Mouse (Mus musculus): Measurements from ENCODE around the gene Cbx8. TPM values are rescaled to one million over a fixed set of nuclear protein-coding genes. Genes with fewer than 3 reads are reported as not detected.

Gene Cbx8
- polyA plus RNA-seq, 1 experiment from 2014 or later: 13.0 TPM

GRCm38 (mm10) chr11:119000877-119001276 lies 39.9 kb downstream of the Cbx8 start:
- Histone ChIP-seq H3K9me3 (no peaks in the 10 kb centered on the region), H3K27ac (no peak overlapping the region), H3K27me3 (ENCODE audit: insufficient read depth, poor library complexity, severe bottlenecking) (peaks cover 60% of the 10 kb centered on the region), H3K4me3 (no peak overlapping the region), H3K4me1 (replicated peaks) (peaks cover 26% of the 10 kb centered on the region), H3K36me3 (no peaks in the 10 kb centered on the region)
- no peak for DNase-seq (ENCODE audit: low spot score)
- WGBS: 78% methylated on average over 2 of the region's 2 CpGs

DNA sequence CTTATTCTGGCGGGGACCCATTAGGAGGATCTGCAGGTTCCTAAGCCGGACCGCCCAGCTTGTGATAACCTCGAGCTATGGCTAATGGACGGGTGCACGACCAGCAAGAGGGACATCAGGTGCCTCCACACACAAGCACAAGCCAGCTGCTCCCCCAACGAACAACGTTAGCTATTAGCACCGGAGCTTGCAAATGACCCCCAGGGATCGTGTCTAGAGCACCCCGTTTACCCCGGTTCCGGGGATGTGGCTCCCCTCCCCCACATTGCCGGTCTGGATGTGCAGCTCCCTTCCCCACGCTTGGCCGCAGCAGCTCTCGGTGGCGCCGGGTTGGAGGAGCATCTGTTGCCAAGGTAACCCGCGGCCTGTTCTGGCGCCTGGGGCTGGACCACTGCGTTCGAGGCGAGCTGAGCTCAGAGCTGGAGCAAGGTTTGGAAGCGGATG lies 41.4 kb downstream of the Cbx8 start:
- 4% methylated on average over 26 of the region's 26 CpGs for WGBS
- peak; percentile 78 for DNase-seq (ENCODE audit: low spot score)
- no peaks in the 10 kb centered on the region for H3K9me3 ChIP-seq
- H3K27me3 ChIP-seq (ENCODE audit: insufficient read depth, poor library complexity, severe bottlenecking): peaks cover 67% of the 10 kb centered on the region
- peak overlapping the region; percentile 73 for H3K27ac ChIP-seq
- H3K36me3 ChIP-seq: no peaks in the 10 kb centered on the region
- peaks cover 41% of the 10 kb centered on the region for H3K4me1 ChIP-seq (replicated peaks)
- peak overlapping the region; percentile 43 for H3K4me3 ChIP-seq

DNA sequence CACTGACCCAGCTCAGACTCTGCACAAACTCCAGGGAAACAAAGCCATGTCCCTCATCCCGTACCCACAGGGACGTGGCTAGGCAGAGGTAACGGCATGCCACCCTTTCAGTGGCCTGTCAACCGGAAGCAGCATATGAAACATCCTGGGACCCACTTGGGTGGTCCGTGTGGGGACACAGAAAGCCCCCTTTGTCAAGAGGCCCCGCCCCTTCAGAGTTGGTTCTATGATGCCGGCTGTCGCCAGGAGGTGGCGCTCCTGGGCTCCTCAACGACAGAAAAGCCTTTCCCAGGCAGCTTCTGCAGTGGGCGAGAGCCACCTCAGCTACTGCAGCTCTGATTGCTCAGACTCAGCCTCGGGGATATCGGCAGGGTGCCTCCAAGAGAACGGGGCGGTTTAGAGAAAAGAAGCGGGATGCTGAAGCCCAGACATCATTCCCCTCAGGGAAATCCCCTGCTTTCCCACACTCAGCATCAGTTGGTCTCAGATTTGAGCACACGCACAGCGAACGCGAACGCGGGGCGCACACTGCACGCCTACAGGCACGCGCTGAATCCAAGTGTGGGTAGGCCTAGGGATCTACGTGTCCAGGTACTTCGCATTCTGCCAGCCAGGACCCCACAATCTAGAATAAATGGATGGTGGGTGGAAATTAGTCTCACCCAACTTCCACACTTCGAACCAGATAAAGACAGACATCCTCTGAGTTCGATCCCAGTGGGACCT lies 42.1 kb downstream of the Cbx8 start:
- DNase-seq (ENCODE audit: low spot score): peak; percentile 97
- WGBS: 8% methylated on average over 30 of the region's 30 CpGs
- peaks cover 47% of the 10 kb centered on the region for H3K4me1 ChIP-seq (replicated peaks)
- H3K36me3 ChIP-seq: no peaks in the 10 kb centered on the region
- H3K27ac ChIP-seq: peak overlapping the region; percentile 76
- H3K9me3 ChIP-seq: no peaks in the 10 kb centered on the region
- peak overlapping the region; percentile 43 for H3K4me3 ChIP-seq
- peaks cover 71% of the 10 kb centered on the region for H3K27me3 ChIP-seq (ENCODE audit: insufficient read depth, poor library complexity, severe bottlenecking)

GRCm38 (mm10) chr11:118997182-118997581 lies 43.6 kb downstream of the Cbx8 start:
- H3K36me3 ChIP-seq: no peaks in the 10 kb centered on the region
- H3K27me3 ChIP-seq (ENCODE audit: insufficient read depth, poor library complexity, severe bottlenecking): peaks cover 67% of the 10 kb centered on the region
- whole genome bisulfite sequencing: 79% methylated on average over 3 of the region's 3 CpGs
- DNase-seq (ENCODE audit: low spot score): no peak
- no peaks in the 10 kb centered on the region for H3K9me3 ChIP-seq
- peaks cover 53% of the 10 kb centered on the region for H3K4me1 ChIP-seq (replicated peaks)
- no peak overlapping the region for H3K27ac ChIP-seq
- H3K4me3 ChIP-seq: no peak overlapping the region

- H3K27me3 ChIP-seq (ENCODE audit: insufficient read depth, poor library complexity, severe bottlenecking): peaks cover 51% of the 10 kb centered on the region
- H3K36me3 ChIP-seq: no peaks in the 10 kb centered on the region
- WGBS: 31% methylated on average over 4 of the region's 4 CpGs
- no peak overlapping the region for H3K4me3 ChIP-seq
- no peak for DNase-seq (ENCODE audit: low spot score)
- H3K9me3 ChIP-seq: no peaks in the 10 kb centered on the region
- H3K4me1 ChIP-seq (replicated peaks): peaks cover 53% of the 10 kb centered on the region
- peak overlapping the region; percentile 26; the same call in 1 of the 2 replicates for H3K27ac ChIP-seq
These were observed 45.3 kb downstream of the Cbx8 start for GRCm38 (mm10) chr11:118995448-118995847.

DNA sequence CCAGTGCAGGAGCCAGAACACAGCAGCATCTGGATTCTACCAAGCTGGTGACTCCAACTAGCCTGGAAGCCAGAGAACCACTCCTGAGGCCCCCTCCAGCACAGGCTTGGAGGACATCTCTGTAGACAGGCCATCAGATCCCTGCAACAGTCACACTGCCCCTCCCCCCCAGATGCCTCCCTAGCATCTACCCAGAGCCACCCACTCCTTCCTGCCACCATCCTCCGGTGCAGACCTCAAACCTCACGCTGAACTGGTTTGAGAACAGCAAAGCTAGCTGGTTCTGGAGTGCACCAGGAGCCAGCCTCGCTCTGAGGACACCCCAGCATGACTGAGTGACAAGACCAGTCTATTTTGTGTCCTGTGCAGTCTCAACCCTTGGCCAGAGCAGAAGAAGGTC lies 48.0 kb downstream of the Cbx8 start:
- no peaks in the 10 kb centered on the region for H3K36me3 ChIP-seq
- H3K9me3 ChIP-seq: no peaks in the 10 kb centered on the region
- no peak for DNase-seq (ENCODE audit: low spot score)
- H3K4me3 ChIP-seq: no peak overlapping the region
- 74% methylated on average over 3 of the region's 3 CpGs for WGBS
- H3K27me3 ChIP-seq (ENCODE audit: insufficient read depth, poor library complexity, severe bottlenecking): peaks cover 33% of the 10 kb centered on the region
- peaks cover 32% of the 10 kb centered on the region for H3K4me1 ChIP-seq (replicated peaks)
- H3K27ac ChIP-seq: no peak overlapping the region

- Histone ChIP-seq H3K4me3 (no peak within 1 kb of the TSS), H3K9me3 (no peaks in the 10 kb centered on the region), H3K27me3 (ENCODE audit: insufficient read depth, poor library complexity, severe bottlenecking) (0 out of 2 replicates have a peak, but pooled peaks cover 4% of the 10 kb centered on the region), H3K27ac (no peak within 1 kb of the TSS), H3K36me3 (no peaks in the 10 kb centered on the region), H3K4me1 (replicated peaks) (peaks cover 15% of the 10 kb centered on the region; the same call in 1 of the 2 replicates)
- no peak for DNase-seq (ENCODE audit: low spot score)
- 90% methylated on average over 10 of the region's 10 CpGs for WGBS
These were observed 52.8 kb downstream of the Cbx8 start, which contains the start of gene Enpp7 for GRCm38 (mm10) chr11:118987999-118988398. Enpp7 (plus strand) TSS chr11:118988188.

Other genes with a start within 250 kb of the Cbx8 start
- gene Rbfox3, start 129.4 kb downstream of the Cbx8 start, polyA plus RNA-seq (2016; fragmentation: Nextera tagmentation; extraction: Ambion mirVana): 5.8 and 11.7 TPM in 2 replicates
- gene Enpp7, start 52.8 kb downstream of the Cbx8 start, polyA plus RNA-seq (2016; fragmentation: Nextera tagmentation; extraction: Ambion mirVana): not detected in 2 replicates
- 86.6 and 112 TPM in 2 replicates for gene Cbx2, start 18.0 kb downstream of the Cbx8 start, polyA plus RNA-seq (2016; fragmentation: Nextera tagmentation; extraction: Ambion mirVana)
- 4.4 and 8.2 TPM in 2 replicates for gene Cbx4, start 45.3 kb upstream of the Cbx8 start, polyA plus RNA-seq (2016; fragmentation: Nextera tagmentation; extraction: Ambion mirVana)
- 29.5 and 37.9 TPM in 2 replicates for gene Tbc1d16, start 187.5 kb upstream of the Cbx8 start, polyA plus RNA-seq (2016; fragmentation: Nextera tagmentation; extraction: Ambion mirVana)
- 20.0 and 21.3 TPM in 2 replicates for gene Ccdc40, start 187.6 kb upstream of the Cbx8 start, polyA plus RNA-seq (2016; fragmentation: Nextera tagmentation; extraction: Ambion mirVana)
- 28.3 and 35.5 TPM in 2 replicates for gene Gaa, start 226.9 kb upstream of the Cbx8 start, polyA plus RNA-seq (2016; fragmentation: Nextera tagmentation; extraction: Ambion mirVana)